Mouse (Mus musculus) thymus, postnatal 36 days (tissue): Measurements from ENCODE around the gene Caap1.

Experiments used
- DNase-seq, 2 experiments: peaks; one replicate each; pipeline ENCODE4 v3.0.0; 2022; ENCODE audit warnings: mixed read lengths in 2 of 2

The Caap1 gene

GRCm38 (mm10) chr4:94476749-94477399, 79.7 kb downstream of the Caap1 start:
- DNase-seq: no peak

DNA sequence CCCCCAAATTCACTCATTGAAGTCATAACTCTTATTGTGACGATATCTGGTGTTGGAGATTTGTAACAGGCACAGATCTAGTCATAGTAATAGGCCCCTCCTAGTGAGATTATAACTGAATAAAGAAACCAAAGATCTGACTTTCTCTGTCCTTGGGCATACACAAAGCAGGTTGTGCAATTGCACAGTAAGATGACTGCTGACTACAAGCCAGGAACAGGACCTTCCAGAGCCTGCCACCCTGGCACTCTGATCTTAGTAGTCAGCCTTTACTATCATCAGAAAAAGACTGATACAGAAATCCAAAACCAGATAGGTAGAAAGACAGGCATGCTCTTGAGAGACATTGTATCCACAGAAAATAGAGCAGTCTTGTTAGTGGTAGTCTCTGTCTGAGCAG, 83.3 kb downstream of the Caap1 start:
- DNase-seq: no peak

- DNase-seq: no peak
These were observed 97.2 kb downstream of the Caap1 start for GRCm38 (mm10) chr4:94459424-94459823.

- DNase-seq: no peak
These were observed 101.7 kb downstream of the Caap1 start for GRCm38 (mm10) chr4:94454857-94455256.
